Mouse (Mus musculus): ENCODE results near the gene Il1f10.

GRCm38 (mm10) chr2:24316919-24317318 lies 25.9 kb downstream of the Il1f10 start:
- TF ChIP-seq CTCF (IDR thresholded peaks at IDR 0.05; ENCODE audit: low read depth) = no peak
- no peak for TF ChIP-seq EP300 (IDR thresholded peaks at IDR 0.05; ENCODE audit: low read depth)

All from liver, postnatal 0 days (tissue).